Comparison of ENCODE assay signal across 8 mouse cellular contexts in the genomic region with DNA sequence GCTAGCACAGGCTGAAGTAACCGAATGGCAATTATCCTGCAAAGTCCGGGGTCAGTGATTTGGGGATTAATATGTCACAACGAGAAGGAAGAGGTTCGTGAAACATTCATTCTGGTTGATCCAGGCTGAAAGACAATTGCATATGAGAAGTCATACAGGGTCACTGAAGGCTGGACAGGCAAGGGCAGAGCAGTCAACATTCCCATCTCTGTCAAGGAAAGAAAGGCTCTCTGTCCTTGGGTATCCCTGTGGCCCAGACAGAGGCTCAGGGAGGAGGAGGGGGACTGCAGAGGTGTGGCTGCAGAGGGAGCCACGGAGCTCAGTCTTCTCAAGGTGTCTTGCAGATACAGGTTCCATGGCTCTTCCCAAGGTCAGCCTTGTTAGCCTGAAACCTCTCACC.
A peak's percentile ranks its signal among the peaks of the same experiment; 100 is the strongest.
DNase-seq lines count a peak whose midpoint lies in the region; ATAC-seq lines count a peak whose summit lies in the region.

No protein-coding gene starts in this region.

- no peak overlapping the region for H3K4me3 ChIP-seq in heart, embryonic 13.5 days
- no peak overlapping the region for H3K4me3 ChIP-seq in embryonic facial prominence, embryonic 13.5 days
- H3K4me3 ChIP-seq in hindbrain, embryonic 16.5 days (ENCODE audit: low read length), result no peak overlapping the region
- no peak overlapping the region for H3K4me3 ChIP-seq in midbrain, embryonic 10.5 days

- H3K27me3 ChIP-seq in heart, embryonic 13.5 days (replicated peaks), result no peaks in the 10 kb centered on the region
- no peaks in the 10 kb centered on the region for H3K27me3 ChIP-seq in embryonic facial prominence, embryonic 13.5 days
- H3K27me3 ChIP-seq in hindbrain, embryonic 16.5 days (replicated peaks; ENCODE audit: control insufficient read depth, insufficient read depth, low read length), result no peaks in the 10 kb centered on the region
- no peaks in the 10 kb centered on the region; the same call in 1 of the 2 replicates for H3K27me3 ChIP-seq in midbrain, embryonic 10.5 days (ENCODE audit: low read depth, poor library complexity, severe bottlenecking)

- H3K36me3 ChIP-seq in heart, embryonic 13.5 days, result no peaks in the 10 kb centered on the region
- no peaks in the 10 kb centered on the region for H3K36me3 ChIP-seq in embryonic facial prominence, embryonic 13.5 days
- H3K36me3 ChIP-seq in hindbrain, embryonic 16.5 days (ENCODE audit: control insufficient read depth, insufficient read depth, low read length), result no peaks in the 10 kb centered on the region
- H3K36me3 ChIP-seq in midbrain, embryonic 10.5 days, result no peaks in the 10 kb centered on the region

- no peaks in the 10 kb centered on the region for H3K9me3 ChIP-seq in heart, embryonic 13.5 days
- no peaks in the 10 kb centered on the region for H3K9me3 ChIP-seq in embryonic facial prominence, embryonic 13.5 days
- no peaks in the 10 kb centered on the region for H3K9me3 ChIP-seq in hindbrain, embryonic 16.5 days (ENCODE audit: control insufficient read depth, low read length)
- H3K9me3 ChIP-seq in midbrain, embryonic 10.5 days (replicated peaks), result no peaks in the 10 kb centered on the region

- H3K4me2 ChIP-seq in heart, embryonic 13.5 days, result no peak overlapping the region
- H3K4me2 ChIP-seq in embryonic facial prominence, embryonic 13.5 days, result no peak overlapping the region
- H3K4me2 ChIP-seq in hindbrain, embryonic 16.5 days (ENCODE audit: low read length), result no peak overlapping the region

- peaks cover 78% of the 10 kb centered on the region for H3K4me1 ChIP-seq in heart, embryonic 13.5 days
- H3K4me1 ChIP-seq in embryonic facial prominence, embryonic 13.5 days, result peaks cover 75% of the 10 kb centered on the region
- H3K4me1 ChIP-seq in hindbrain, embryonic 16.5 days (ENCODE audit: control insufficient read depth, insufficient read depth, low read depth, low read length), result peaks cover 74% of the 10 kb centered on the region
- H3K4me1 ChIP-seq in midbrain, embryonic 10.5 days, result peaks cover 77% of the 10 kb centered on the region

- no peak overlapping the region for H3K9ac ChIP-seq in heart, embryonic 13.5 days
- H3K9ac ChIP-seq in embryonic facial prominence, embryonic 13.5 days, result no peak overlapping the region
- no peak overlapping the region for H3K9ac ChIP-seq in hindbrain, embryonic 16.5 days (ENCODE audit: low read depth, low read length)

- H3K27ac ChIP-seq in heart, embryonic 13.5 days (replicated peaks), result peak overlapping the region; percentile 94
- H3K27ac ChIP-seq in embryonic facial prominence, embryonic 13.5 days, result peak overlapping the region; percentile 99
- H3K27ac ChIP-seq in hindbrain, embryonic 16.5 days (ENCODE audit: low read depth, low read length), result peak overlapping the region; percentile 79
- peak overlapping the region; percentile 63; the same call in 1 of the 2 replicates for H3K27ac ChIP-seq in midbrain, embryonic 10.5 days (replicated peaks)

- WGBS in heart, embryonic 13.5 days, result 55% methylated on average over 5 of the region's 5 CpGs
- 43% methylated on average over 5 of the region's 5 CpGs for WGBS in embryonic facial prominence, embryonic 13.5 days
- 38% methylated on average over 5 of the region's 5 CpGs for WGBS in hindbrain, embryonic 16.5 days
- 59% methylated on average over 5 of the region's 5 CpGs for WGBS in midbrain, embryonic 10.5 days

- no peak for DNase-seq in heart, postnatal 4 days
- DNase-seq in midbrain, embryonic 10.5 days (ENCODE audit: low spot score), result no peak
- DNase-seq in left cerebral cortex, adult 9 months (ENCODE audit: low spot score in 2 of 2), result no peak
- no peak for DNase-seq in Muller cell, postnatal 12 days (ENCODE audit: inconsistent ontology term)
- no peak for DNase-seq in cerebellum, postnatal 14 days

- ATAC-seq in heart, embryonic 13.5 days (ENCODE audit: extremely low read depth, insufficient number of reproducible peaks, low FRiP score, low TSS enrichment), result no peak
- no peak for ATAC-seq in embryonic facial prominence, embryonic 13.5 days (ENCODE audit: insufficient number of reproducible peaks, insufficient read depth, low FRiP score, low TSS enrichment, low read depth)
- no peak for ATAC-seq in hindbrain, embryonic 16.5 days
